Comparison of ENCODE assay signal across 15 mouse cellular contexts in genomic region chr3:69046509-69046908, GRCm38 (mm10). TPM values are rescaled to one million over a fixed set of nuclear protein-coding genes. Genes with fewer than 3 reads are reported as not detected.
DNase-seq lines count a peak whose midpoint lies in the region; ATAC-seq and TF ChIP-seq lines count a peak whose summit lies in the region.
"Had no signal": no experiment of that assay in that cellular context is flagged by ENCODE, and none has a peak within 500 bp of the region (broad histone marks: within the 10 kb centered on the region; RNA-seq: fewer than 3 reads in every experiment).

No protein-coding gene starts in this region.

- H3K27ac ChIP-seq in heart, embryonic 10.5 days = peak overlapping the region; percentile 69
- peak overlapping the region; percentile 65; the same call in 1 of the 2 replicates for H3K27ac ChIP-seq in liver, postnatal 0 days (ENCODE audit: low read depth)
- H3K27ac ChIP-seq: embryonic facial prominence, embryonic 13.5 days; heart, embryonic 15.5 days; hindbrain, embryonic 14.5 days had no signal

- H3K4me1 ChIP-seq in heart, embryonic 10.5 days = peaks cover 21% of the 10 kb centered on the region
- H3K4me1 ChIP-seq in liver, postnatal 0 days (ENCODE audit: insufficient read depth) = peaks cover 12% of the 10 kb centered on the region

- DNase-seq in heart, embryonic 10.5 days (ENCODE audit: low spot score) = no peak
- no peak for DNase-seq in heart, postnatal 36 days
- DNase-seq in urinary bladder, postnatal 14 days (ENCODE audit: low spot score) = peak; percentile 41
- DNase-seq in urinary bladder, postnatal 4 days (ENCODE audit: low spot score in 2 of 2) = no peak
- no peak for DNase-seq in liver, postnatal 0 days
- DNase-seq in adrenal gland, postnatal 25 days = no peak
- no peak for DNase-seq in kidney, postnatal 25 days
- no peak for DNase-seq in spleen, adult 18-20 months
- DNase-seq: cerebellum, postnatal 36 days; right cerebral cortex, postnatal 4 days had no signal

- 20% methylated on average over 4 of the region's 4 CpGs for WGBS in heart, embryonic 10.5 days
- WGBS in liver, postnatal 0 days (ENCODE audit: insufficient replicate concordance) = 48% methylated on average over 4 of the region's 4 CpGs

- H3K4me3 ChIP-seq in heart, embryonic 10.5 days = no peak overlapping the region
- H3K4me3 ChIP-seq in liver, postnatal 0 days (ENCODE audit: low read depth, low read length) = no peak overlapping the region

- peaks cover 12% of the 10 kb centered on the region for H3K36me3 ChIP-seq in heart, embryonic 10.5 days
- H3K36me3 ChIP-seq in liver, postnatal 0 days (replicated peaks; ENCODE audit: insufficient read depth, low read length) = 0 out of 2 replicates have a peak, but pooled peaks cover 8% of the 10 kb centered on the region
- H3K36me3 ChIP-seq: embryonic facial prominence, embryonic 13.5 days; heart, embryonic 15.5 days had no signal

- H3K9ac ChIP-seq in liver, postnatal 0 days (replicated peaks) = peak overlapping the region; percentile 71

- no peak for ATAC-seq in liver, postnatal 0 days
- ATAC-seq: forebrain, embryonic 14.5 days; intestine, postnatal 0 days had no signal

- no peaks in the 10 kb centered on the region for H3K9me3 ChIP-seq in heart, embryonic 10.5 days
- no peaks in the 10 kb centered on the region for H3K9me3 ChIP-seq in liver, postnatal 0 days (ENCODE audit: low read length)
- H3K9me3 ChIP-seq: embryonic facial prominence, embryonic 13.5 days; heart, embryonic 15.5 days had no signal

- no peak for TF ChIP-seq EP300 in liver, postnatal 0 days (IDR thresholded peaks at IDR 0.05; ENCODE audit: low read depth)

- H3K4me2 ChIP-seq in liver, postnatal 0 days (ENCODE audit: low read depth, low read length) = peak overlapping the region; percentile 89; the same call in 1 of the 2 replicates

- H3K27me3 ChIP-seq in heart, embryonic 10.5 days (ENCODE audit: insufficient read depth, poor library complexity, severe bottlenecking) = no peaks in the 10 kb centered on the region
- no peaks in the 10 kb centered on the region for H3K27me3 ChIP-seq in liver, postnatal 0 days (ENCODE audit: insufficient read depth, low read length)
- H3K27me3 ChIP-seq: embryonic facial prominence, embryonic 13.5 days; heart, embryonic 15.5 days had no signal

- TF ChIP-seq CTCF in liver, postnatal 0 days (IDR thresholded peaks at IDR 0.05; ENCODE audit: low read depth) = no peak

- intact Hi-C loops in heart, postnatal 36 days (cut with DNase I) = no loop called here

RNA-seq across cellular contexts. Expression of gene Trim59, which starts 2.0 kb away (rescaled TPM):
- polyA plus RNA-seq in heart, embryonic 10.5 days (2016; fragmentation: Nextera tagmentation; extraction: Ambion mirVana) = 105 and 122 TPM in 2 replicates
- 1 to 10 TPM; 2.4 to 2.7 TPM for total RNA-seq in heart, postnatal 36 days (2021)
- polyA plus RNA-seq in liver, postnatal 0 days (2015; fragmentation: Nextera tagmentation; extraction: Ambion mirVana) = 47.8 and 53.8 TPM in 2 replicates
- total RNA-seq in adrenal gland, postnatal 25 days (2021) = 12.6 and 14.0 TPM in 2 replicates

RNA-seq across cellular contexts. Expression of gene Smc4, which starts 42.0 kb away (rescaled TPM):
- polyA plus RNA-seq in heart, embryonic 10.5 days (2016; fragmentation: Nextera tagmentation; extraction: Ambion mirVana) = 156 and 161 TPM in 2 replicates
- total RNA-seq in heart, postnatal 36 days (2021) = 10 to 100 TPM; 14.4 to 18.8 TPM
- polyA plus RNA-seq in liver, postnatal 0 days (2015; fragmentation: Nextera tagmentation; extraction: Ambion mirVana) = 86.5 and 88.3 TPM in 2 replicates
- total RNA-seq in adrenal gland, postnatal 25 days (2021) = 42.7 and 48.5 TPM in 2 replicates

RNA-seq across cellular contexts. Expression of gene Ift80, which starts 42.1 kb away (rescaled TPM):
- 8.1 and 9.6 TPM in 2 replicates for polyA plus RNA-seq in heart, embryonic 10.5 days (2016; fragmentation: Nextera tagmentation; extraction: Ambion mirVana)
- total RNA-seq in heart, postnatal 36 days (2021) = 1 to 10 TPM; 4.8 to 6.0 TPM
- 2.8 and 3.2 TPM in 2 replicates for polyA plus RNA-seq in liver, postnatal 0 days (2015; fragmentation: Nextera tagmentation; extraction: Ambion mirVana)
- total RNA-seq in adrenal gland, postnatal 25 days (2021) = 17.3 and 25.4 TPM in 2 replicates
